Mouse (Mus musculus): ENCODE measurements around the gene Ndufa8.

The Ndufa8 gene

DNA sequence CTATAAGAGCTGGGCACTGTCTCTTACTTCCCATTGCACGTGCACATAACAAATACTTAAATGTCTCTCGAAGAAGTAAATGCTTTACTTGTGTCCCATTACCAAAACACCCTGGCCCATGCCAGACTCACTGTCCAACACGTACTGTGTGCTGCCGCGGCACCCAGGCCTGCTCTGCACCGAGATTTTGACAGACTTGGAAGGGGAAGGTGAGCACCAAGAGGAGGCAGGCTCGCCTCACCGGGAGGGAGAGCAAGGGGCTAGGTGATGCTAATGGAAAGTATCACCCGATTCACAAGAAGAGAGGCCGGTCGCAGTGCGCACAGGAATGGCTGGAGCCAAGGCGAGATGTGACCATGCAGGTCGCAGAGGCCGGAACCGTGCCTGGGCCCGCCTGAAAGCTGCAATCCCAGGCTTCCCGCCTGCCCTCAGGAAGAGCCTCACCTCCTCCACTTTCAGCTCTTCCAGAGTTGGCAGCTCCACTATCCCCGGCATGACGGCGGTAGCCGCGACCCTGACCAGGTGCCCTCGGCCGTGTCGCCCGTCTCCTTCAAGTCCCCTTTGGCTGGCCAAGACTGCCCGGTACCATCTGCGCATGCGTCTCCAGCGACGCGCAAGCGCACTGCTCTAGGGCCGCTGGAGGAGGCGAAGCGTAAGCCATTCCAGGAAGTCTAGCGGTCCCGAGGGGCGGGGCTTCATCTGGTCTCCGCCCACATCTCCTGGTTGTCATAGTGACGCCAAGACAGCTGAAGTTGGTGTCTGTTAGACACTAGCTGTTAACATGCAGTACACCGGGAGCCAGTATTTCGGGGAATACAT, at the start of gene Ndufa8, which contains the start of gene Morn5:
Gene Ndufa8, minus strand, starts transcription at position 659 of the 819 bp plus-strand sequence.
Gene Morn5, plus strand, starts transcription at position 711 of the 819 bp plus-strand sequence.
- peak; percentile 99 for DNase-seq (ENCODE audit: low spot score)

DNA sequence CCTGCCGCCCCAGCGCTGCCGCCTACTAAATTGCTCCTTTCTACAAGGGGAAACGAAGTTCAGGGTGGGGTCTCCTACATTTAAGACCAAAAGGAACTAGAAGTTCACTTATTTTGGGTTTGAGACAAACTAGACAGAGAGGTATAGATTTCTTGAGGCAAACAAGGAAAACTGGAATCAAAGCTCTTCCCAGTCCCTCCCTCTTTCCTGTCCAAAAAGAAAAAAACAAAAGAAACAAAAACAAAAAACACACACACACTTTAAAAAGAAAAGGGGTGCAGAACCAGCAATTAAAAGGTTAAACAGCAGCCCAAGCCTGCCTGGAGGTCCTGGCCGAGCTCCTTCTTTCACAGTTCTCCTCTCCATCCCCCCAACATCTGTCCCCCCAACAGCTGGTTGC, 48.8 kb upstream of the Ndufa8 start:
- DNase-seq (ENCODE audit: low spot score): no peak

DNA sequence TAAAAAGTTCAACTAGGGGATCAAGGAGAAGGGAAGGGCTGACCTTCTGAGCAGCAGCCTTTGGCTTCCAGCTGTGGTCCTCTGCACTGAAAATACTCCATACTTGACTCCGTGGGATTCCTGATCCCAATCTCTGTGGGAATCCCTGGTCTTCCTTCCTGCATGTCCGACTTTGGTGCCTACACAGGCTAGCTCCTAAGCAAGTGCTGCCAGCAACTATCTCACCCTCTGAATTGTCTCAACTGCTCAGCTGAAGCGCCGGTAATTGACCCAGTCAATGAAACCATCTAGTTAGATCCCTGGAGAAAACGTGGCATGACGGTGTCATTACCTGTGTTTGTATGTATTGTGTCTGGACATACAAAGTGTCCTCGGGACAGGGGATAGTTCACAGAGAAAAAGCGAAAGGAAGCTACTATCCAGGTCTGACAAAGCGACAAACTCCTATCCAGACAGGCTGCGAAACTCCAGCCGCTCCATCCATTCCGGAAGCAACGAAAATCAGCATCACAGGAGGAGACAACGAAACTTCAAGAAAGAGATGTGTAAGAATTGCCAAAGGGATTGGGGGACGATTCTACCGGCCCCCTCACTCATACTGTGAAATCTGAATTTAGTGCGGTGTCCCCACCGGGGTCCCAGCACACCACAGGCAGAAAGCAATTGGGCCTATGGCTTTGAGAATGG, 48.1 kb upstream of the Ndufa8 start:
- DNase-seq (ENCODE audit: low spot score): no peak

DNA sequence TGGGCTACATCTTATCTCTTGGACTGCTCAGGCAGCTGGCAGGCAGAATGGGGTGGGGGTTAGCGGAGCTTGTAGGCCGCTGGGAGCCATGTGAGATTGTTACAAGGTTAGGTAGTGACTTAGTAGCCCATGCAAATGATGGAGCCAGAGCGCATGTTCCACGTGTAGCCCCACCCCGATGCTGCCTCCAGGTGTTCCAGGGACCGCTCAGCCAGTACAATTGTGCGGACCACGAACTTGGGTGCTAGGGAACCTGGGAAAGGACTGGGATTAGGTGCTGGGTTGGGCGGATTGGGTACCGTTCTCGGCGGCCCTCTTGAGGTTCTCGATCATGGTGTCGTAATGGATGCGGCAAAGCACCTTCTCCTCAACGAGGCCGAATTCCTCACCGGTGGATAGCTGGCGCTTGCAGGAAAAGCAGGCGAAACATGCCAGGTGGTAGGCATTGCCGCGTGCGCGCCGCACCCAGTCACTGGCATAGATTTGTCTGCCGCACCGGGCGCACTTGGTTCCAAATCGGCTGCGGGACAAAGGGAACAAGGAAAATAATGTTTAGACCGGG, 44.8 kb upstream of the Ndufa8 start:
- no peak for DNase-seq (ENCODE audit: low spot score)

DNA sequence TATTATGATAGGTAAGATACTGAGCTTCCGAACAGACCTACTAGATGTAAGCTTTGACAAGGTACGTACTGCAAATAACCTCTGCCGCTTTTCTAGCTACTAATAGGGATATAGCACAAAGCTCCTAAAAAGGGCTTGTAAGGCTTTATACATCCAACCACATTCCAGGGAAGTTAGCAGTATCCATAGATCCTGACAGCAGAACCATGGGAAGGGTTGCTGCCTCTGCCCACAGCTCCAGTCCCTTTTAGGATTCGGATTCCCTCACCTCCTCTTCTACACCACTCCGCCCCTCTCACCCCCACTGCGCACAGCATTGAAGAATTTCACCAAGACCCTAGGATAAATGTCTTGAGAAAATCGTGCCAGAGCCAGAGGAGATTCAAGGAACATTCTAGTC, 44.1 kb upstream of the Ndufa8 start:
- DNase-seq (ENCODE audit: low spot score): no peak

- DNase-seq (ENCODE audit: low spot score): no peak
These were observed 43.5 kb upstream of the Ndufa8 start for GRCm38 (mm10) chr2:36092748-36093147.

GRCm38 (mm10) chr2:36090853-36091741, 41.9 kb upstream of the Ndufa8 start:
- peak; percentile 18 for DNase-seq (ENCODE audit: low spot score)

GRCm38 (mm10) chr2:36089190-36089589, 40.0 kb upstream of the Ndufa8 start:
- no peak for DNase-seq (ENCODE audit: low spot score)

DNA sequence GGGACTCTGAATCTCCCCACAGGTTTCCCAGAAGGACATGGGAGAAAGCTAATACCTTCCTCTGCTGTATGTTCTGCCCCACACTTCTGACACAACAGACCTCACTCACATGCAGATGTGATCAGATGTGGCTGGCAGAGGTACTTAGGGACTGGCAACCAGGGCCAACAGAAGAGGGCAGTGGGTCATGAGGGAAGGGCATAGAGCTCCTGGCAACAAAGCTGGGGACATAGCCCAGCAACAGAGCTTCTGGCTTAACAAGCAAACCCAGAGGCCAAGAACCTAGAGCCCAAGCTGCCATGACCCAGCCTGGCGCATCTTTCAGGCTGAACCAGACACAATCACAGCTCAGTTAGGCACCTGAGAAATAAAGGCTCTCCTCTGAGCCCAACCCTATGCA, 35.8 kb upstream of the Ndufa8 start:
- no peak for DNase-seq (ENCODE audit: low spot score)

GRCm38 (mm10) chr2:36082802-36083580, 33.8 kb upstream of the Ndufa8 start:
- DNase-seq (ENCODE audit: low spot score): no peak

DNA sequence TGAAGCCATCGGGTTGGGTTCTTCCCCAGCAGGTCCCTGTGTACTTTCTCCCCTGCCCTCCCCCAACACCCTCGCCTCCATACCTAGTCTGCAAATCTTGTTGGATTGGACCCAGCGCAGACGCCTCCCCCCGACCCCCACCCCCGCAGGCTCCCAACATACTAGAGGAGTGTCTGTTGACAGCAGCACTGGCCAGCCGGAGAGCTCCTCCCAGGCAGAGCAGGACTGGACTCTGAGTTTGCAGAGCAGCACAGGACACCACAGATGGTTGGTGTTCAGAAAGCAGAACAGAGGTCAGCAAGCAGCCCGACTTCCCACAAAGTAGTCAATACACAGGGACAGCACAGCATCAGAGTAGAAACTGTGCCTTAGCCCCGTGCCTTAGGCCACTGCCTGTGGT, 32.2 kb upstream of the Ndufa8 start:
- DNase-seq (ENCODE audit: low spot score): no peak

DNA sequence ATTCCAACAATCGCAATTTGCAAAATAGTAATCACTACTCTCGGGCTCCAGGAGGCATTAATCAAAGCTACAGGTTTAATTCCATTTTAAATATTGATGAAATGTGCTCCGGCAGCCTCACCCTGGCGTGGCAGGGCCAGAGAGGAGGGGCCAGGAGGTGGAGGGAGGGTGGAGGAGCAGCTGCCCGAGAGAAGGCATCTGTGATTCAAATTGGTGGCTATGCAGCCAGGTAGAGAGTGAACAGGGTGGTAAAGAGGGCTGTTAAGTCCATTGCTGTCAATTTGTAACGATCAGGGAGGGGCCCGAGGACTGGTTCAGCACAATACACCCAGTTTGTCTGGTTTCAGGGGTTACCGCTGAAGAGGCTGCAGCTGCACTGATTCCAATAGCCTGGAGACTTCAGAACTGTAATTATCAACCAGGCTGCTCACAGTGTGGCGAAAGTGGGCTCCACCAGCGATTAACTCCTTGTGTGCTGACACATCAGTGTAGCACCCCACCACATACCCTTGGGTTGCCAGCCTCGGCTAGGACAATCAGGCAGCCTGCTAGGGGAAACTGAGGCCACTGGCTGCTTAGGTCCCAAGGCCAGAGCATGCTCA, 28.1 kb upstream of the Ndufa8 start:
- DNase-seq (ENCODE audit: low spot score): no peak

DNA sequence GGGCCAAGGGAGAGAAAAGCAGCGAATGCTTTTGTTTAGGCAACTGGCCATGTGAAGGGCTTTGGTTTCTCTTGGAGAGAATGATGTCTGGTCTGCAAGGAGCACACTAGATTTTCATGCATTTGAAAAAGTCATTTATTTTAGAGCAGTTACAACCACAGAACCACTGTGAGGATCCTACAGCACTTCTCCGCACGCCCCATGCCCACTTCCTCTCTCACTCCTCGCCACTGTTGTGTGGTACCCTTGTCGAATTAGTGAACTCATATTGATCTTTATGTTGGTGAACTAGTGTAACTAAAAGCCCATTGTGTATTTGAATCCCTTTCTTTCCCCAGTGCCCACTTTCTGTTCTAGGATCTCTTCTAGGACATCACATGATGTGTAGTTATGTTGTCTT, 26.0 kb upstream of the Ndufa8 start:
- DNase-seq (ENCODE audit: low spot score): no peak

- no peak for DNase-seq (ENCODE audit: low spot score)
These were observed 24.6 kb upstream of the Ndufa8 start for GRCm38 (mm10) chr2:36073781-36074180.

- no peak for DNase-seq (ENCODE audit: low spot score)
These were observed 22.6 kb upstream of the Ndufa8 start for GRCm38 (mm10) chr2:36071660-36072305.

- no peak for DNase-seq (ENCODE audit: low spot score)
These were observed 17.9 kb upstream of the Ndufa8 start for GRCm38 (mm10) chr2:36067132-36067531.

- DNase-seq (ENCODE audit: low spot score): no peak
These were observed 12.2 kb upstream of the Ndufa8 start for GRCm38 (mm10) chr2:36061409-36061808.

DNA sequence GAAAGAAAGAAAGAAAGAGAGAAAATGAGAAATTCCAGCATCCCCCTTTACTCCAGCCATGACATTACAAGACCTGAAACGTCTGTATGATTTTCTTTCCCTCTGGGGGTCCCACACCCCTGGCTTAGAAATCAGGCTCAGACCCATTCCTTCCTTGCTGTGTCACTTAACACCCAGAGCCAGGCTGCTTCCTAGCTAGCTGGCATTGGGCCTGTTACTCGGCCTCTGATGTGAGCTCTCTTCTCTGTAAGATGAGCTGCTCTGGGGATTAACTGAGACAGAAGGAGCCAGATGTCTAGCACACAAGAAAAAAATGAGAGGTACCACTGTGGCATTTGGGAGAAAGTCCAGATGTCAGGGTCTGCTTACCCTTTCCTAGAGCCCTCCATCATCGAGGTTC, 7.0 kb upstream of the Ndufa8 start:
- DNase-seq (ENCODE audit: low spot score): no peak

- no peak for DNase-seq (ENCODE audit: low spot score)
These were observed 4.0 kb upstream of the Ndufa8 start for GRCm38 (mm10) chr2:36053249-36053648.

DNA sequence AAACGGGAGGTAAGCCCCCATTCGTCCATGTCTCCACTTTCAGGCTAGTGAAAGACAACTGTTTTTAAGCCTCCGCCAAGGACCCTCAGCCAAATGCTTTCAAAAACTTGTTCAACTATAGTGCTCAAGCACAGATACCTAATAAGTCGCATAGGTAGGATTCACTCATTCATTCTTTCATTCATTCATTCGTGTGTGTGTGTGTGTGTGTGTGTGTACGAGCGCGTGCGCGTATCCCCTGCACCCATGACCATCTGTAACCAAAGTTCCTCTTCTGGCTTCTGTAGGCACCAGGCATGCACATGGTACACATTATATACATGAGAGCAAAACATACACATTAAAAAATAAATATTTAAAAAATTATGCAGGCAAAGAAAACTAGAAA, 355 bp upstream of the Ndufa8 start:
- DNase-seq (ENCODE audit: low spot score): no peak

Data from ovary, postnatal 14 days (tissue).